Mouse (Mus musculus) limb, embryonic 12.5 days (tissue): Measurements from ENCODE around the gene Aebp1. TPM values are rescaled to one million over a fixed set of nuclear protein-coding genes. Genes with fewer than 3 reads are reported as not detected.

Source experiments
- ATAC-seq: fragments of 200-750 bp; cut with Nextera tagmentation; 2 replicates; pipeline ENCODE4 v1.8.0; 2017; ENCODE audit warnings: low read depth, moderate TSS enrichment; ENCODE audit not compliant: insufficient number of reproducible peaks, insufficient read depth, low FRiP score, low TSS enrichment
- H3K27ac ChIP-seq: fragments of 300-500 bp; sonication (generic); 2 replicates; pipeline ENCODE4 v1.5.1; 2016; ENCODE audit warnings: mild to moderate bottlenecking, moderate library complexity
- H3K27me3 ChIP-seq: fragments of 300-500 bp; sonication (generic); 2 replicates; pipeline ENCODE4 v1.6.1; 2016; ENCODE audit warnings: mild to moderate bottlenecking, moderate library complexity
- H3K36me3 ChIP-seq: fragments of 300-500 bp; sonication (generic); 2 replicates; pipeline ENCODE4 v1.6.1; 2016; ENCODE audit warnings: mild to moderate bottlenecking, moderate library complexity
- H3K4me1 ChIP-seq: fragments of 300-500 bp; sonication (generic); replicated peaks from 2 replicates; pipeline ENCODE4 v1.6.1; 2016
- H3K4me2 ChIP-seq: fragments of 300-500 bp; sonication (generic); 2 replicates; pipeline ENCODE4 v1.6.1; 2016; ENCODE audit warnings: mild to moderate bottlenecking, moderate library complexity
- H3K4me3 ChIP-seq: fragments of 300-500 bp; sonication (generic); replicated peaks from 2 replicates; pipeline ENCODE4 v1.5.1; 2016; ENCODE audit warnings: mild to moderate bottlenecking
- H3K9ac ChIP-seq: fragments of 300-500 bp; sonication (generic); replicated peaks from 2 replicates; pipeline ENCODE4 v1.6.1; 2016; ENCODE audit warnings: mild to moderate bottlenecking, moderate library complexity
- H3K9me3 ChIP-seq: fragments of 300-500 bp; sonication (generic); 2 replicates; pipeline ENCODE4 v1.6.1; 2016; ENCODE audit warnings: mild to moderate bottlenecking, moderate library complexity
- WGBS: fragments of 180-500 bp; shearing (Covaris S2); methylation state at CpG from one replicate; pipeline ENCODE4 v1.1.7; 2016; 5-methylcytosine and 5-hydroxymethylcytosine counted together
- polyA plus RNA-seq: library from polyadenylated mRNA; unstranded; fragments of >200 nt; fragmentation: Nextera tagmentation; extraction: Ambion mirVana; gene quantifications from 2 replicates; pipeline ENCODE4 v1.2.1, GENCODE M21; 2016

Gene Aebp1
- polyA plus RNA-seq, 1 experiment from 2014 or later: 12.5 TPM

DNA sequence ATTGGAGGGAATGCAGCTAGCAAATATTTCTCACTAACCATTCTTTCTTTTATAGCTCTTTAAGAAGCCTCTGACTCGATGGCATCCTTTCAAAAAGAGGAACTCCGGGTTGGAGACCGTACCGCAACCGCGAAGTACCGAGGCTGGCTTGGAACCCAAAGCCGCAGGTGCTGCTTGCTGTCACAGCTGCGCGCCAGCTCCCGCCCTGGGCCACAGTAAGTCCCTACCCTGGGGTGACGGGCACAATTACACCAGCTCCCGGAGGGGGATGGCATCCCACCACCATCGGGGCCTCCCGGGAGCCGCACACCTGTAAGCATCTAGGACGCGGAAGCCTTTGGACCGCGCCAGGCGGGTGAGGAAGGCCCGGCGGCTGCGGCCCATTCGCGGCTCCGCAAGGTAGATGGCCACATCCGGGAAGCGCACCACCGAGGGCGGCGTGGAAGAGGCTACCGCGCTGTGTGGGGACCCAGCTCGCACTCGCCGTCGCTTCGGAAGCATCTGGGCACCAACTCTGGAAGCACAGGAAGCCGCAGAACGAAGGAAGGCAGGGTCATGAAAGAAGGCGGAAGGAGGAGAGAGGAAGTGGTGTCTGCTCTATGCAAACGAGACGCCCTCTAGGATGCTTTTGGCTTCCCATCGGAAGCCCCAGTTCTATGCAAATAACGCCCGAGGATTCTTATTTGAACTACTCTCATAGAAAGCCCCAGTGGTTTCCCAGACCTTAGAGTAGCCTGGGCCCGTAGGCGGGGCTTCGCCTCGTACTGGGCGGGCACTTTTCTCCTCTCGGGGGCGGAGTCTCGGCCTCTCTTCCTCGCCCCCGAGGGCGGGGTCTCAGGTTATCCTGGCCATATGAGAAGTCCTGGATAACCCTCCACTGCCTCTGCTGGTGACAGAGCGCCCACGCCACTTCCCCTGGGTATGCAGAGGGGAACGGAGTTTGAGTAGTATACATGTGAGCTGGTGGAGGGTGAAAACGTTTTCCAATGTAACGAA, 24.2 kb upstream of the Aebp1 start, which contains the start of gene Polm:
Gene Polm (minus strand): TSS at position 766 of the 996 bp plus-strand sequence.
- under 1% methylated on average over 63 of the region's 63 CpGs for WGBS
- Histone ChIP-seq H3K36me3 (peaks cover 25% of the 10 kb centered on the region), H3K27me3 (no peaks in the 10 kb centered on the region), H3K9ac (peak within 1 kb of the TSS; percentile 86), H3K4me2 (peak within 1 kb of the TSS; percentile 88), H3K4me3 (peak within 1 kb of the TSS; percentile 78), H3K4me1 (peaks cover 12% of the 10 kb centered on the region; the same call in 1 of the 2 replicates), H3K9me3 (no peaks in the 10 kb centered on the region), H3K27ac (peak within 1 kb of the TSS; percentile 78)
- peak; percentile 87 for ATAC-seq

DNA sequence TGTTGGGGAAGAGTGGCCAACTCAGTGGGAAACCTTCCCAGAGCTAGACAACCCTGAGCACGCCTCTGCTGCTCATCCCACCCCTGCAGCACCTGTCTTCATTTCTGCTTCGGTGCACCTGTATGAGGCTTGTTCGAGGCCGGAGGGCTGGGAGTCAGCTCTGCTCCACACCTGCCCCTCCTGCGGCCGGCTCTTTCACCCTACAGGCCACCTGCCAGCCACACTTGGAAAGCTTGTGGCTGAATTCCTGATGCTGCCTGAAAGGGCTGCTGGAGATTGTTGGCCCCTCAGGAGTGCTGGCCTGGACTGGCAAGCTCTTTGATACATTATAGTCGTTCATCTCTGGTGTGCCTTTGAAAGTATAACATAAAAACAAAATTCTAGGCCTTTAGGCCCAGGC, 21.4 kb upstream of the Aebp1 start:
- Histone ChIP-seq H3K27me3 (no peaks in the 10 kb centered on the region), H3K9me3 (no peaks in the 10 kb centered on the region), H3K9ac (no peak overlapping the region), H3K4me2 (no peak overlapping the region), H3K4me1 (peaks cover 12% of the 10 kb centered on the region; the same call in 1 of the 2 replicates), H3K36me3 (peaks cover under 1% of the 10 kb centered on the region; the same call in 1 of the 2 replicates), H3K4me3 (no peak overlapping the region), H3K27ac (peak overlapping the region; percentile 60)
- ATAC-seq: no peak
- 76% methylated on average over 7 of the region's 7 CpGs for WGBS

DNA sequence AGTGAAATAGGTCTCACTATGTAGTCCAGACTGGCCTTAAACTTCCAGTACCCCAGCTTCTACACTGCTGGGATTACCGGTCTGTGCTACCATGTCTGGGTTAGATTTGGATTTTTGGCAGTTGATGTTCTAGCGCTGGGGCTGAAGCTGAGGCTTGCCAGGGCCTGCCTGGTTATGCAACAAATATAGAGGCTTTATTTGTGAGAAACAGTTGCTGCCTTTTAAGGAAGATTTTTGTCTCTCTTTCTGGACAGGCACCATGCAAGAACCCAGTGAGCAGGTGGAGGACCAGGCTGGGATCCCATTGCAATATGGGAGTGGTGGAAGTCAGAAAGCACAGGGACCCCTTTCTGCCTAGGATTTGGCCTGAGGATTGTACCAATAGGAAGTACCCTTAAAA, 20.0 kb upstream of the Aebp1 start:
- Histone ChIP-seq H3K9me3 (no peaks in the 10 kb centered on the region), H3K27me3 (no peaks in the 10 kb centered on the region), H3K27ac (no peak overlapping the region), H3K9ac (no peak overlapping the region), H3K4me2 (no peak overlapping the region), H3K4me1 (peaks cover 12% of the 10 kb centered on the region; the same call in 1 of the 2 replicates), H3K4me3 (no peak overlapping the region), H3K36me3 (no peaks in the 10 kb centered on the region)
- no peak for ATAC-seq
- WGBS: 93% methylated on average over 2 of the region's 2 CpGs

DNA sequence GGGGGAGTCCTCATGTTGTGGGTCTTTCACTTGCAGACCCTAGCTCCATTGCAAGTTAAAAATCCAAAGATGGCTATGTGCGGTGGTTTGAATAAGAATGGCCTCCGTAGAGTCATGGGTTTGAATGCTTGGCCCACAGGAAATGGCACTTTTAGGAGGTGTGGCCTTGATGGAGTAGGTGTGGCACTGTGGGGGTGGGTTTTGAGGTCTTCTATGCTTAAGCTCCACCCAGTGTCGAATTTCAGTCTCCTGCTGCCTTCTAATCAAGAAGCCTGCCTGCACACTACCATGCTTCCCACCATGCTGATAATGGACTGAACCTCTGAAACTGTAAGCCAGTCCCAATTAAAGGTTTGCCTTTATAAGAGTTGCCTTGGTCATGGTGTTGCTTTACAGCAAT, 18.6 kb upstream of the Aebp1 start:
- Histone ChIP-seq H3K4me3 (no peak overlapping the region), H3K4me1 (peaks cover 12% of the 10 kb centered on the region; the same call in 1 of the 2 replicates), H3K27ac (no peak overlapping the region), H3K9ac (no peak overlapping the region), H3K27me3 (no peaks in the 10 kb centered on the region), H3K9me3 (no peaks in the 10 kb centered on the region), H3K4me2 (no peak overlapping the region), H3K36me3 (no peaks in the 10 kb centered on the region)
- WGBS: 74% methylated on average over 3 of the region's 3 CpGs
- ATAC-seq: no peak

DNA sequence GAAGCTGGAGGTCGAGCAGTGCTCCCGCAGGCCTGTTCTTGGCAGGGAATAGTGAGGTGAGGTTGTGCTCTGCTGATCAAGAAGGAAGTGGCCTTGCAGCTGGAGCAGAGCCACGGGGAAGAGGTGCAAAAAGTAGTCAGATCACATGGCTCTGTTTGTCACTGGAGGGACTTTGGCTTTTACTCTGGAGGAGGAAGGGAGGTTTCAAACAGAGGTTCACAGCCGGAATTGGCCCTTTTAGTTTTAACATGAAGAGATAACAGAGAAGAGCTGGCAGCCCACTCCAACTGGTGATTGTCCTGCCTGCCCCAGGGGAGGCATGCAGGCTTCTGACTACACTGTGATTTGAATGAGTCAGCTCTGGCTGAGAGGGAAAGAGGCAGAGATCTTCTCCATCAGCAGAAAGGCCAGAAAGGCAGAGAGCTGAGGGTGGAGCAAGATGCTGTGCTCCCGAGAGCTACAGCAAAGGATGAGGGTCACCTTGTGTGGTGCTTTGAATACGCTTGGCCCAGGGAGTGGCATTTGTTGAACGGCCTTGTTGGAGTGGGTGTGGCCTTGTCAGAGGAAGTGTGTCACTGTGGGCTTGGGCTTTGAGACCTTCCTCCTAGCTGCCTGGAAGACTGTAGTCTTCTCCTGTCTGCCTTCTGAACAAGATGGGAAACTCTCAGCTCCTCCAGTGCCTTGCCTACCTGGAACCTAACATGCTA, 15.0 kb upstream of the Aebp1 start:
- WGBS: 72% methylated on average over 7 of the region's 7 CpGs
- ATAC-seq: no peak
- H3K4me2 ChIP-seq: no peak overlapping the region
- no peaks in the 10 kb centered on the region for H3K9me3 ChIP-seq
- no peaks in the 10 kb centered on the region for H3K36me3 ChIP-seq
- H3K4me3 ChIP-seq: no peak overlapping the region
- H3K4me1 ChIP-seq: peaks cover 6% of the 10 kb centered on the region; the same call in 1 of the 2 replicates
- no peaks in the 10 kb centered on the region for H3K27me3 ChIP-seq
- no peak overlapping the region for H3K27ac ChIP-seq
- no peak overlapping the region for H3K9ac ChIP-seq

DNA sequence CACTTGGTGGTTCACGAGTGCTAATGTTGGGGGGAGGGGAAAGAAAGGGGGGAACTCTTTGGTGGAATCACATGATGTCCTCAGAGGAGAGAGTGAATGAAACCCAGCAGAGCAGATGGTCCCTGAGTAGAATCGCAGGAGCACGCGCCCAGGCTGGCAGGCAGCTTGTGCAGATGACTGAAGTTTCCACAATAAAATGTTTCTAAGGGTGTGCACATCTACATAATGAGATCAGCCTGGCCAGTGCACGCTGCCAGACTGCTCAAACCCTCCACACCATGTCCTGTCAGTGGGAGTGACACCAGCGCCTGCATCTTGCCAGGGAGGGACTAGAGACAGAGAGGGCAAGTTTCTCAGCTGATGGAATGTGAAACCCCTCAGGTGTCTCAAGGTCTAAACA, 13.0 kb upstream of the Aebp1 start:
- ATAC-seq: no peak
- 53% methylated on average over 6 of the region's 6 CpGs for WGBS
- no peaks in the 10 kb centered on the region for H3K36me3 ChIP-seq
- no peak overlapping the region for H3K27ac ChIP-seq
- no peaks in the 10 kb centered on the region for H3K27me3 ChIP-seq
- no peak overlapping the region for H3K4me3 ChIP-seq
- H3K9ac ChIP-seq: no peak overlapping the region
- H3K9me3 ChIP-seq: no peaks in the 10 kb centered on the region
- no peak overlapping the region for H3K4me2 ChIP-seq
- H3K4me1 ChIP-seq: peaks cover 6% of the 10 kb centered on the region; the same call in 1 of the 2 replicates

DNA sequence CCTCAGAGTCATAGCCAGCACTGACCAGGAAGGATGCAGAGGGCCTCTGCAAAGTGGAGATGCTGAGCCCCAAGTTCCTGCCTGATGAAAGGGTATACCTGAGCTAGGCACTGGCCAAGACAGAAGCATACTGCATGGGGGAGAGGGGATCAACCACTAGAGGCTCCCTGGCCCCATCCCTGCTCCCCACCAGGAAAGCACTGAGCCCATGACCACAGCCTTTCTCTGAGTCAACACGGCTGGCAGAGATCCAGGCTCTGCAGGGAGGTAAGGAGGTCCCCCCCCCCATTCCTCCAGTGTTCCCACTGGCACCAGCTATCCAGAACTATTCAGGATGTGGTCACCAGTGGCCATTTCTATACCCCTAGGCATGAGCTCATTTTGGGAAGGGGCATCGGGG, 12.4 kb upstream of the Aebp1 start:
- Histone ChIP-seq H3K4me2 (no peak overlapping the region), H3K9ac (no peak overlapping the region), H3K36me3 (no peaks in the 10 kb centered on the region), H3K4me3 (no peak overlapping the region), H3K27me3 (no peaks in the 10 kb centered on the region), H3K27ac (no peak overlapping the region), H3K4me1 (peaks cover 6% of the 10 kb centered on the region; the same call in 1 of the 2 replicates), H3K9me3 (no peaks in the 10 kb centered on the region)
- ATAC-seq: no peak; the same call in 1 of the 2 replicates
- 74% methylated on average over 2 of the region's 2 CpGs for WGBS

DNA sequence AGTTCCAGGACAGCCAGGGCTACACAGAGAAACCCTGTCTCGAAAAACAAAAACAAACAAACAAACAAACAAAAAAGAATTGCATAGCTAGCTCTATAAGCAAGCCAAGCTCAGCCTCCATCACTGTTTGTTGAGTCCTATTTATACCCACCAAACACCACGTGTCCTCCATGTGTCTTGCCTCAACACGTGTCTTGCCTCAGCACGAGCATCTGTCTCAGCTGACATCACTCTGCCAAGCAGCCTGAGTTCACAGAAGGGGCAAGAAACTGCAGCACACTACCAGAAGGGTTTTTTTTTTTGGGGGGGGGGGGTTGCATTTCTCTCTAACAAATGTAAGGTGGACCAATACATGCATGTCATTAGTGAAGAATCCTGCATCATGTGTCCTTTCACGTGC, 11.3 kb upstream of the Aebp1 start:
- H3K9ac ChIP-seq: no peak overlapping the region
- no peak overlapping the region for H3K4me2 ChIP-seq
- no peaks in the 10 kb centered on the region for H3K36me3 ChIP-seq
- no peak overlapping the region for H3K27ac ChIP-seq
- peaks cover 6% of the 10 kb centered on the region; the same call in 1 of the 2 replicates for H3K4me1 ChIP-seq
- 54% methylated on average over 5 of the region's 5 CpGs for WGBS
- ATAC-seq: no peak
- no peaks in the 10 kb centered on the region for H3K27me3 ChIP-seq
- H3K9me3 ChIP-seq: no peaks in the 10 kb centered on the region
- no peak overlapping the region for H3K4me3 ChIP-seq

DNA sequence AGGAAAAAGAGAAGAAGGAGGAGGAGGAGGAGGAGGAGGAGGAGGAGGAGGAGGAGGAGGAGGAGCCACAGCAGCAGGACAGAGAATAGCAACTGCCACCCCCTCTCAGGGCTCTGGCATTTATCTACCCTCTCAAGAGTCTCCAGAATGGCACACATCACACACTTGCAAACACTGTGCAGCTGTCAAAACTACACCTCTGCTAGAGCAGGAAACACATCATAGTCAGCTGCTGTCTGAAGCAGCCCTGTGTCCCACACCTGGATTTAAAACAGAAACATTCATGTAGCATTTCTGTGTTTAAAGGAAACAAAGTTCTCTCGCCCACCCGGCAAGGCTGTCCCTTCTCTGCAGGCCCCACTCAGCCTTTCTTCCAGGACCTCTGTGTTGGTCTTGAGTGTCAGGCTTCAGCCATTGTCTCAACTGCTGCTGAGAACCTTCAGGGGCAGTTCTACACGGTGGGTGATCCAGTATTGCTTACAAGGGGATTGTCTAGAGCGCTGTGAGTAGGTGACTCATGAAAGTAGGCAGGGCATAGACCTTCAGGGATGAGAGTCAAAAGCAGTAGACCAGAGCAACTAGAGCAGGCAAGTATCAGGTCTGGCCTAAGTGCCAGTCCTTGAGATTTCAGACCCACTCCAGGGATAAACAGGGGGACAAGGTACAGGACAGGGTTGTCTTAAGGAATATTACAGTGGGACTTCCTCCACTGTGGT, 10.6 kb upstream of the Aebp1 start:
- no peak overlapping the region for H3K9ac ChIP-seq
- no peaks in the 10 kb centered on the region for H3K27me3 ChIP-seq
- H3K4me1 ChIP-seq: peaks cover 12% of the 10 kb centered on the region
- ATAC-seq: no peak
- no peak overlapping the region for H3K27ac ChIP-seq
- no peak overlapping the region for H3K4me2 ChIP-seq
- 63% methylated on average over 4 of the region's 4 CpGs for WGBS
- no peaks in the 10 kb centered on the region for H3K9me3 ChIP-seq
- H3K4me3 ChIP-seq: no peak overlapping the region
- no peaks in the 10 kb centered on the region for H3K36me3 ChIP-seq

DNA sequence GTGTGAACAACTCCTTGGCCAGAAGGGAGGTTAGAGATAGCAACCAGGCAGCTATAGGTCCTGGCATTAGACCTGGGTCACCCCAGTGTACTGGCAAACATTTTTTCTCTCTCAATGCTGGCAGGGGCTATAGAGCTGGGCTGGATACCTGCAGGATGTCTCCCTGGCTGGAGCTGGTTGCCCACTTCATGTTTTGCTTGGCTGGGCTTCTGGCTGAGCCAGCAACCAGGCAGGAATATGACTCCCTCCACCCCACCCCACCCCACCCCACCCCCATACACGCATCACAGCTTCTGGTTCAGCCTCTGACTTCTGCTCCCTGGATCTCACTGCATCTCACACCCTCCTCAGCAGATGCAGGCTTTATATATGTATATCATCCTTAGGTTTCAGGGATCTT, 9.4 kb upstream of the Aebp1 start:
- 25% methylated on average over 1 of the region's 1 CpGs for WGBS
- no peak for ATAC-seq
- Histone ChIP-seq H3K36me3 (no peaks in the 10 kb centered on the region), H3K9ac (no peak overlapping the region), H3K9me3 (no peaks in the 10 kb centered on the region), H3K27me3 (no peaks in the 10 kb centered on the region), H3K27ac (no peak overlapping the region), H3K4me1 (peaks cover 13% of the 10 kb centered on the region), H3K4me3 (no peak overlapping the region), H3K4me2 (no peak overlapping the region)

DNA sequence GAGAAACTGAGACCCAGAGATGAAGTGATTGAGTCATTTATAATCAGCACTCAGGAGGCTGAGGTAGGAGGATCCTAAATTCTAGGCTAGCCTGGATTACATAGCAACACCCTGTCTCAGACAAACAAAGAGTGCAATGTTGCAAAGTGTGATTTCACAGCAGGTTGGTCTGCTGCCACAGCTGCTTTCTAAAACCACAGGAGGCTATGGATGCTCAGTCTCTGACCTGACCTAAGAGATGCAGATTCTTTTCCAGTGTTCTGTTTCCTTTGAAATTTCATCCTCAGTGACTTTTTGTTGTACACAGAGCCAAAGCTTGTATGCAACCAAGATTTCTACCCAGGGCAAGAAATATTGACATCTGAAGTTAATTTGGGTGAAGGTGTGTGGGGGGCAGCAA, 6.3 kb upstream of the Aebp1 start:
- H3K27ac ChIP-seq: peak overlapping the region; percentile 69; the same call in 1 of the 2 replicates
- H3K27me3 ChIP-seq: peaks cover 12% of the 10 kb centered on the region
- H3K4me1 ChIP-seq: peaks cover 7% of the 10 kb centered on the region
- no peaks in the 10 kb centered on the region for H3K36me3 ChIP-seq
- H3K4me2 ChIP-seq: no peak overlapping the region
- no peak for ATAC-seq
- H3K9ac ChIP-seq: no peak overlapping the region
- no peak overlapping the region for H3K4me3 ChIP-seq
- no peaks in the 10 kb centered on the region; the same call in 1 of the 2 replicates for H3K9me3 ChIP-seq
